Mouse (Mus musculus) forebrain, embryonic 11.5 days (tissue): ENCODE measurements around the gene Cacnb1. TPM values are rescaled to one million over a fixed set of nuclear protein-coding genes. Genes with fewer than 3 reads are reported as not detected.

Source experiments
- ATAC-seq: fragments of 200-750 bp; cut with Nextera tagmentation; replicated peaks from 2 replicates; pipeline ENCODE4 v1.8.0; 2017; ENCODE audit warnings: moderate TSS enrichment; ENCODE audit not compliant: low FRiP score
- DNase-seq: peaks from one replicate; pipeline ENCODE4 v3.0.0-alpha.2; 2017; ENCODE audit warnings: low spot score
- H3K27ac ChIP-seq: fragments of 300-500 bp; sonication (generic); 2 replicates; pipeline ENCODE4 v1.5.1; 2014; ENCODE audit warnings: low read depth, low read length
- H3K27me3 ChIP-seq: fragments of 300-500 bp; sonication (generic); 2 replicates; pipeline ENCODE4 v1.6.1; 2014; ENCODE audit warnings: mild to moderate bottlenecking, low read length, mixed read lengths; ENCODE audit not compliant: control insufficient read depth, insufficient read depth
- H3K36me3 ChIP-seq: fragments of 300-500 bp; sonication (generic); 2 replicates; pipeline ENCODE4 v1.6.1; 2014; ENCODE audit warnings: mild to moderate bottlenecking, low read length, moderate library complexity, mixed read lengths; ENCODE audit not compliant: control insufficient read depth, insufficient read depth
- H3K4me1 ChIP-seq: fragments of 300-500 bp; sonication (generic); replicated peaks from 2 replicates; pipeline ENCODE4 v1.6.1; 2014; ENCODE audit warnings: low read length, mixed read lengths; ENCODE audit not compliant: control insufficient read depth, insufficient read depth
- H3K4me2 ChIP-seq: fragments of 300-500 bp; sonication (generic); 2 replicates; pipeline ENCODE4 v1.6.1; 2014; ENCODE audit warnings: low read depth, mild to moderate bottlenecking, low read length, moderate library complexity, mixed read lengths; ENCODE audit not compliant: severe bottlenecking
- H3K4me3 ChIP-seq: fragments of 300-500 bp; sonication (generic); 2 replicates; pipeline ENCODE4 v1.5.1; 2014; ENCODE audit warnings: low read depth, low read length
- H3K9ac ChIP-seq: fragments of 300-500 bp; sonication (generic); 2 replicates; pipeline ENCODE4 v1.6.1; 2014; ENCODE audit warnings: low read length
- H3K9me3 ChIP-seq: fragments of 300-500 bp; sonication (generic); 2 replicates; pipeline ENCODE4 v1.6.1; 2016; ENCODE audit warnings: low read length, mixed read lengths; ENCODE audit not compliant: control insufficient read depth
- WGBS: fragments of 180-500 bp; shearing (Covaris S2); extraction: QIAGEN DNeasy Blood & Tissue Kit; methylation state at CpG from one replicate; pipeline ENCODE4 v1.1.7; 2014; 5-methylcytosine and 5-hydroxymethylcytosine counted together
- polyA plus RNA-seq: library from polyadenylated mRNA; unstranded; fragments of >200 nt; fragmentation: Nextera tagmentation; extraction: Ambion mirVana; gene quantifications from 2 replicates; pipeline ENCODE4 v1.2.1, GENCODE M21; 2014

Cacnb1 gene
- polyA plus RNA-seq, 1 experiment from 2014 or later = 9.6 TPM

DNA sequence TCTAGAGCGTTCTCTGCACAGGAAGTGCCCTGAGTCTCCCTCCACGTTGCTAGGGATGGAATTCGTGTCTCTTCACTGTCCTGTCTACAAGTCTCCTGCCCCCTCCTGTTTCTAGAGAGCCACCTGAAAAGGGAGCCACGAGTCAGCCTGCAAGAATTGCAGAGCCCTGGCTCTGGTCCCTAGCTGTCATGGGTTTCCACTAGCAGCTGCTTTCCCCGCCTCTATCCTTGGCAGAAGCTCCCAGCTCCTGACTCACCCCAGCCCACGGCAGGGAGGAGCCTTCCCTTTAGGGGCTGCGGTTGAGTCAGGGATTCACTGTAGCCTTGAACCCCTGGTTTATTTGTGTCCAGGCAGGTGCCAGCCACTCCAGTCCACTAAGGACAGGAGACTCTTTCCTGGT is 51.6 kb downstream of the Cacnb1 start:
- no peaks in the 10 kb centered on the region for H3K36me3 ChIP-seq
- H3K27ac ChIP-seq = no peak overlapping the region
- ATAC-seq (no peak), DNase-seq (no peak)
- H3K4me2 ChIP-seq = no peak overlapping the region
- H3K9ac ChIP-seq = no peak overlapping the region
- H3K4me3 ChIP-seq = no peak overlapping the region
- H3K27me3 ChIP-seq = no peaks in the 10 kb centered on the region
- WGBS = 47% methylated on average over 7 of the region's 7 CpGs
- no peaks in the 10 kb centered on the region for H3K9me3 ChIP-seq
- no peaks in the 10 kb centered on the region for H3K4me1 ChIP-seq

DNA sequence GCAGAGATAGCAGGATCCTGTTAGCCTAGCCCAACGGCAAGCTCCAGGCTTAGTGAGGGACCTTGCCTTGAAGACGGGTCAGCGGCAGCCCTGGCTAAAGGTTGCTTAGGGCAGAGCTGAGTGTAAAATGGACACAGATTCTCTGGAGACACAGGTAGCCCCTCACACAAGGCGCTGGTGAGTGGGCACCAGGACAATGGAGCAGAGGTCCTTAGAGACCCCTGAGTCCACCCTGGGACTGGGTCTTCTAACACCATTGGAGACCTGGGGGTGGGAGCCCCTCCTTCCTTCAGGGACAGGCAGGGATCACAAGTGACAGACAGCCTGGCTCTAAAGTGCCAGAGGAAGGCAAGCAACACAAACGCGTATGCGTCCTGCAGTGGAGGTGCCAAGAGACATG is 52.1 kb downstream of the Cacnb1 start:
- H3K9me3 ChIP-seq = no peaks in the 10 kb centered on the region
- no peaks in the 10 kb centered on the region for H3K4me1 ChIP-seq
- no peak for ATAC-seq
- no peak overlapping the region for H3K27ac ChIP-seq
- no peak overlapping the region for H3K4me3 ChIP-seq
- no peak overlapping the region for H3K4me2 ChIP-seq
- DNase-seq = no peak
- H3K27me3 ChIP-seq = no peaks in the 10 kb centered on the region
- H3K36me3 ChIP-seq = no peaks in the 10 kb centered on the region
- H3K9ac ChIP-seq = no peak overlapping the region
- WGBS = 87% methylated on average over 7 of the region's 7 CpGs

DNA sequence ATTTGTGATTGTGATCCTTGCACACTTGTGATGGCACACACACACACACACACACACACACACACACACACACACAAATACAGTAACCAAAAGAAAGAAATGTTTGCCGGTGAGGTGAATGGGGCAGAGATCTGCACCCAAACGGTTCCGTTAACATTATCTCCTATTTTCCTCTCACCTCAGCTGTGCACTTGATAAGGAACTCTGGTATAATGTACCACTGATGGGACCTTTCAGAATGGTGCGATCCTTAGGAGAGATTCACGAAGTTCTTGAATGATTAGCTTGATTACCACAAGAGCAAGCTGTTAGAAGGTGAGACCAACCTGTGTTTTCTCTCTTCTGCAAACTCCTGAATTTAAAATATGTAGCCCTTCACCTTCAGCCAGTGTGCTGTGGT is 54.4 kb downstream of the Cacnb1 start:
- Histone ChIP-seq H3K4me2 (no peak overlapping the region), H3K27ac (no peak overlapping the region), H3K9ac (no peak overlapping the region), H3K27me3 (no peaks in the 10 kb centered on the region), H3K36me3 (no peaks in the 10 kb centered on the region), H3K4me3 (no peak overlapping the region), H3K9me3 (no peaks in the 10 kb centered on the region), H3K4me1 (no peaks in the 10 kb centered on the region)
- ATAC-seq = no peak
- 82% methylated on average over 5 of the region's 5 CpGs for WGBS
- no peak for DNase-seq

DNA sequence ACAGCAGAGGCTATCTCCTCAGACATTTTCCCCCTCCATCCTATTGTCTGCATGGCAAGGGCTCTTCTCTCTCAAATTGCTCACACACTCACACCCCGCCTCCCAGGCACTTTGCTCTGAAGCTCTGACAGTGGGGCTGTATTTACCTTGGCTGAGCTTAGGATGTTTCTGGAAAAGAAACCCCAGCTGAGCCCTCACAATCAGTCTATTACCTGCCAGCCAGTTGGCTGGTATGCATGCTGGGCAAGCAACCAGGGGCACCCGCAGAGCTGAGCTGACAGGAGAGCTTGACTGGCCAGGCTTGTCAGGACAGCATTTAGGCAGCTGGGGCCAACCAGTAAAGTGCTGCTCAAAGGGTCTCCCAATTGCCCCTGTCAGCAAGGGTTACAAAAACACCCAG is 55.7 kb downstream of the Cacnb1 start:
- Histone ChIP-seq H3K36me3 (no peaks in the 10 kb centered on the region), H3K27me3 (no peaks in the 10 kb centered on the region), H3K27ac (no peak overlapping the region), H3K9ac (no peak overlapping the region), H3K9me3 (no peaks in the 10 kb centered on the region), H3K4me2 (no peak overlapping the region), H3K4me1 (no peaks in the 10 kb centered on the region), H3K4me3 (no peak overlapping the region)
- ATAC-seq (no peak), DNase-seq (no peak)
- WGBS = 38% methylated on average over 2 of the region's 2 CpGs

DNA sequence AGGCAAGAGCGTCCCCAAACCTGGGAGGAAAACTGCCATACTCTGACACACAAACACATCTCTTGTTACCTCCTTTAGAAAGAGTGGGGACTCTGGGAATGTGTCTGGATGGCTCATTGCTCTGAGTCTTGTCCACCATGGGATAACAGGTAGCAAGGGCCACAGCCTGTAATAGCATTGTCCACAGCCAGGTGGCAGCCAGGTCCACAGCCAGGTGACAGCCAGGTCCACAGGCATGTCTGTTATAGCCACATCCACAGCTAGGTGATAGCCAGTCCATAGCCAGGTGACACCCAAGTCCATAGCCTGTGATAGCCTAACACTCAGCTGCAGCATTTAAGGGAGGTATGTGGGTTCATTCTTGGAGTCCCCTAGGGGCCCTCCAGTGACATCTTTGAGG is 61.9 kb downstream of the Cacnb1 start:
- H3K9me3 ChIP-seq = no peaks in the 10 kb centered on the region
- WGBS = 81% methylated on average over 1 of the region's 1 CpGs
- no peak for ATAC-seq

DNA sequence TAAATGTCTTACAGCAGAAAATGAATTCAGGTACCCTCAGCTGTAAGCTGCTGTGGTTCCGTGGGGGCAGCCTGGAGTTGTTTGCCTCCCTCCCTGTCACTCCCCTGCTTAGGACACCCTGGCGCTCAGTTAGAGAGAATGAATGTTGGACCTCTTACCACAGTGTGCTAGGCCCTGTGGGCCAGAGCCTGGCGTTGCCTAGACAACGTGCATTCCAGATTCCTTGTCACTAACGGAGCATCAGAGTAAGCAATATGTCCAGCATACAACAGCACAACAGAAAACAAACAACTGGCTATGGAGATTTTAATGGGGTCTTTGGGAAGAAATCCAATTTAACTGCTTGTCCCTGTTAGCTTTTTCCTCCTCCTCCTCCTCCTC is 63.5 kb downstream of the Cacnb1 start:
- no peak for DNase-seq
- H3K27me3 ChIP-seq = no peaks in the 10 kb centered on the region
- no peaks in the 10 kb centered on the region for H3K9me3 ChIP-seq
- H3K4me3 ChIP-seq = no peak overlapping the region
- no peaks in the 10 kb centered on the region for H3K4me1 ChIP-seq
- H3K9ac ChIP-seq = no peak overlapping the region
- WGBS = 50% methylated on average over 5 of the region's 5 CpGs
- H3K4me2 ChIP-seq = no peak overlapping the region
- H3K27ac ChIP-seq = no peak overlapping the region
- no peaks in the 10 kb centered on the region for H3K36me3 ChIP-seq
- ATAC-seq = no peak

More for the DNA sequence above, 61.9 kb downstream of the Cacnb1 start:
- Histone ChIP-seq H3K27me3 (no peaks in the 10 kb centered on the region), H3K27ac (no peak overlapping the region), H3K36me3 (no peaks in the 10 kb centered on the region), H3K4me1 (no peaks in the 10 kb centered on the region), H3K4me3 (no peak overlapping the region), H3K9ac (no peak overlapping the region), H3K4me2 (no peak overlapping the region)
- no peak for DNase-seq

DNA sequence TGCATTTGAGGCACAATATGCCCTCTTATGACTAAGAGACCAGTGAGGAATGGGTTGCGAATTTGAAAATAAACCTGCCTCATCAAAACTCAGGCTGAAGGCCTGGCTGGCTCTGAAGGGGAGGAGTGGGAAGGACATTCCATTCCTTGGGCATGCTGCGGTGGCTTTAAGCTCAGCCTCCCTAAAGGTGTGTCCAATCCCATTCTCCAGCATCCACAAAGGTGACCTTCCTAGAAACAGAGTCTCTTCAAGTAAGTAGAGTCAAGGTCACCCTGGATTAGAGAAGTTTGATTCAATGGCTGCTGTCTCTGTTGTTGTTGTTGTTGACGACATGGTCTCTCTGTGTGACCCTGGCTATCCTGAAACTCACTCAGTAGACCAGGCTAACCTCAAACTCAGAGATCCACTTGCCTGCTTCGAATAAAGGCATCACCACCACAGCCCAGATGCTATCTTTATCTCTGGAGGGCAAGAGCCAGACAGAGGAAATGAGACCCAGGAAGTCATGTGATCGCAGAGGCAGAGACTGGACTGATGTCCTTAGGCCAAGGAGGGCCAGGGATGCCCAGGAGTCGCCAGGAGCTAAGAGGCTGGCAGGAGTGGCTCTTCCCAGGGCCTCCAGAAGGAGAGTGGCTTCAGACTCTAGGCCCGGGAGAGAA is 64.1 kb downstream of the Cacnb1 start:
- no peaks in the 10 kb centered on the region for H3K9me3 ChIP-seq

DNA sequence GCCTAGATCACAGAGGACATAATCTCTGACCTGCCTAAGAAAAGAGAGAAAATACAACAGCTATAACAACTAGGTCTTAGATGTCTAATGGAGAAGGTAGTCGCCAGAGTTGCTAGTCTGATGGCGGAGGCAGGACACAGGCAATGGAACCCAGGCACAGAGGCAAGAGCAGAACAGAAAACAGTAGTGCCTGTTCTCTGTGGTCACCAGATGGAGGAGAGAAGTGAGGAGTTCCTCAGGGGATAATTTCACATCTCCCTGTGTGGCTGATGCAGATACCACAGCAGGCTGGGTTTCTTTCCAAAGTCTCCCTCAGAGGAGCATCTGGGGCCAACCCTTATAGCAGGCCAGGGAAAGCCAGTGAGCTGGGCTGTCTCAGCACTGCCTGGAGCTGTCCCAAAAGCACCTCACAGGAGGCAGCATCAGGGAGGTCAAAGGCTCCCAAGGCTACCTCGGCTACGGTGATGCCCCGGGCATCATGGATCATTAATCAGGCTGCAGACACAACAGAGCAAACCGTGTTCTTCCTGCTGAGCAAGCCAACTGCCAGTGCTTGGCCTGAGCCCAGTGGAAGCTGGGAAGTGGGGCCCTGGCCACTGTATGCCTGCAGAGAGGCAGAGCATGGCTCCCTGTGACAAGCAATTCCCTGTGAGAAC is 65.8 kb downstream of the Cacnb1 start:
- no peak overlapping the region for H3K9ac ChIP-seq
- WGBS = 75% methylated on average over 6 of the region's 6 CpGs
- no peaks in the 10 kb centered on the region for H3K36me3 ChIP-seq
- H3K27me3 ChIP-seq = no peaks in the 10 kb centered on the region
- no peaks in the 10 kb centered on the region for H3K9me3 ChIP-seq
- ATAC-seq = no peak
- no peak for DNase-seq
- H3K4me1 ChIP-seq = no peaks in the 10 kb centered on the region
- no peak overlapping the region for H3K4me2 ChIP-seq
- H3K4me3 ChIP-seq = no peak overlapping the region
- H3K27ac ChIP-seq = no peak overlapping the region

More for the DNA sequence above, 64.1 kb downstream of the Cacnb1 start:
- ATAC-seq (no peak), DNase-seq (no peak)
- Histone ChIP-seq H3K4me2 (no peak overlapping the region), H3K27me3 (no peaks in the 10 kb centered on the region), H3K27ac (no peak overlapping the region), H3K4me3 (no peak overlapping the region), H3K4me1 (no peaks in the 10 kb centered on the region), H3K9ac (no peak overlapping the region), H3K36me3 (no peaks in the 10 kb centered on the region)
- WGBS = 87% methylated on average over 7 of the region's 7 CpGs

DNA sequence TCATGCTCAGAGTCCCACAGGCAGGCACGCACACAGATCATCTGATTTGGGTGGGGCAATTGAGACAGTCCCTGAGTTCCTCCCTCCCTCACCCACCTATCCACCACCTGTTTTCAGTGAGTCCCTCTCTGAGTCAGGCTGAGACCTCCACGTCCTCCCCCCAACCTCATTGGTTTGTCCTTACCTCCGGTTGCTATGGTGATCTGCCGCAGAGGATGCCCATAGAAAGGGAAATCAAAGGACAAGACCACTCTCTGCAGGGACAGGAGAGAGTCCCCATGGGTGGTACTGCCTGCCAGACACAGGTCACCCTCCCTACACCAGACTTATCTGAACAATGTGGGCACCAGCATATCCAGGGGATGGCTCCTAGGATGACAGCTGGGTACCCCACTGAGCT is 66.9 kb downstream of the Cacnb1 start:
- DNase-seq (no peak), ATAC-seq (no peak)
- H3K4me2 ChIP-seq = no peak overlapping the region
- H3K27ac ChIP-seq = no peak overlapping the region
- H3K36me3 ChIP-seq = no peaks in the 10 kb centered on the region
- H3K9me3 ChIP-seq = no peaks in the 10 kb centered on the region
- no peaks in the 10 kb centered on the region for H3K4me1 ChIP-seq
- WGBS = 49% methylated on average over 4 of the region's 4 CpGs
- H3K27me3 ChIP-seq = no peaks in the 10 kb centered on the region
- no peak overlapping the region for H3K4me3 ChIP-seq
- no peak overlapping the region for H3K9ac ChIP-seq
